Mouse (Mus musculus): Measurements from ENCODE around the gene Gm973. TPM values are rescaled to one million over a fixed set of nuclear protein-coding genes. Genes with fewer than 3 reads are reported as not detected.
A peak's percentile ranks its signal among the peaks of the same experiment; 100 is the strongest.

Gm973 gene
- polyA plus RNA-seq, 1 experiment from 2014 or later: 0.43 TPM

DNA sequence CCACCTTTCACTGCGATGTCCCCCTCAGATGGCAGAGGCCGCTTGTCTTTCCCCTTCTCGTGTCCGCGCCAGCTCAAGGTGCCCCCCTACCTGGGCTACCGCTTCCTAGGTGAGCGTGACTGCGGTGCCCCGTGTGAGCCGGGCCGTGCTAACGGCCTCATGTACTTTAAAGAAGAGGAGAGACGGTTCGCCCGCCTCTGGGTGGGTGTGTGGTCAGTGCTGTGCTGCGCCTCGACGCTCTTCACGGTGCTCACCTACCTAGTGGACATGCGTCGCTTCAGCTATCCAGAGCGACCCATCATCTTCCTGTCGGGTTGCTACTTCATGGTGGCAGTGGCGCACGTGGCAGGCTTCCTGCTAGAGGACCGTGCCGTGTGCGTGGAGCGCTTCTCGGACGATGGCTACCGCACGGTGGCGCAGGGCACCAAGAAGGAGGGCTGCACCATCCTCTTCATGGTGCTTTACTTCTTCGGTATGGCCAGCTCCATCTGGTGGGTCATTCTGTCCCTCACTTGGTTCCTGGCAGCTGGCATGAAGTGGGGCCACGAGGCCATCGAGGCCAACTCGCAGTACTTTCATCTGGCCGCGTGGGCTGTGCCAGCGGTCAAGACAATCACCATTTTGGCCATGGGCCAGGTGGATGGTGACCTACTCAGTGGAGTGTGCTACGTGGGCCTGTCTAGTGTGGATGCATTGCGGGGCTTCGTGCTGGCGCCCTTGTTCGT, 32.4 kb upstream of the Gm973 start:
- Histone ChIP-seq H3K4me3 (replicated peaks) (peak overlapping the region; percentile 80), H3K9ac (peak overlapping the region; percentile 87), H3K9me3 (no peaks in the 10 kb centered on the region), H3K27ac (peak overlapping the region; percentile 96), H3K4me1 (replicated peaks) (peaks cover 47% of the 10 kb centered on the region), H3K27me3 (replicated peaks) (no peaks in the 10 kb centered on the region), H3K4me2 (replicated peaks) (peak overlapping the region; percentile 94), H3K36me3 (no peaks in the 10 kb centered on the region)
- under 1% methylated on average over 46 of the region's 46 CpGs for WGBS
- ATAC-seq: peak; percentile 36; the same call in 1 of the 2 replicates

DNA sequence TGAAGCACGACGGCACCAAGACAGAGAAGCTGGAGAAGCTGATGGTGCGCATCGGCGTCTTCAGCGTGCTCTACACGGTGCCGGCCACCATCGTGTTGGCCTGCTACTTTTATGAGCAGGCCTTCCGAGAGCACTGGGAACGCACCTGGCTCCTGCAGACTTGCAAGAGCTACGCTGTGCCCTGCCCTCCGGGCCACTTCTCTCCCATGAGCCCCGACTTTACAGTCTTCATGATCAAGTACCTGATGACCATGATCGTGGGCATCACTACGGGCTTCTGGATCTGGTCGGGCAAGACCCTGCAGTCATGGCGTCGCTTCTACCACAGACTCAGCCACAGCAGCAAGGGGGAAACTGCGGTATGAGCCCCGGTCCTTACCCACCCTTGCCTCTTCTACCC, 31.8 kb upstream of the Gm973 start:
- Histone ChIP-seq H3K27ac (peak overlapping the region; percentile 5; the same call in 1 of the 2 replicates), H3K4me2 (replicated peaks) (peak overlapping the region; percentile 94), H3K36me3 (no peaks in the 10 kb centered on the region), H3K9ac (peak overlapping the region; percentile 87), H3K27me3 (replicated peaks) (no peaks in the 10 kb centered on the region), H3K4me3 (replicated peaks) (peak overlapping the region; percentile 80), H3K4me1 (replicated peaks) (peaks cover 53% of the 10 kb centered on the region), H3K9me3 (no peaks in the 10 kb centered on the region)
- WGBS: 8% methylated on average over 21 of the region's 21 CpGs
- ATAC-seq: no peak

DNA sequence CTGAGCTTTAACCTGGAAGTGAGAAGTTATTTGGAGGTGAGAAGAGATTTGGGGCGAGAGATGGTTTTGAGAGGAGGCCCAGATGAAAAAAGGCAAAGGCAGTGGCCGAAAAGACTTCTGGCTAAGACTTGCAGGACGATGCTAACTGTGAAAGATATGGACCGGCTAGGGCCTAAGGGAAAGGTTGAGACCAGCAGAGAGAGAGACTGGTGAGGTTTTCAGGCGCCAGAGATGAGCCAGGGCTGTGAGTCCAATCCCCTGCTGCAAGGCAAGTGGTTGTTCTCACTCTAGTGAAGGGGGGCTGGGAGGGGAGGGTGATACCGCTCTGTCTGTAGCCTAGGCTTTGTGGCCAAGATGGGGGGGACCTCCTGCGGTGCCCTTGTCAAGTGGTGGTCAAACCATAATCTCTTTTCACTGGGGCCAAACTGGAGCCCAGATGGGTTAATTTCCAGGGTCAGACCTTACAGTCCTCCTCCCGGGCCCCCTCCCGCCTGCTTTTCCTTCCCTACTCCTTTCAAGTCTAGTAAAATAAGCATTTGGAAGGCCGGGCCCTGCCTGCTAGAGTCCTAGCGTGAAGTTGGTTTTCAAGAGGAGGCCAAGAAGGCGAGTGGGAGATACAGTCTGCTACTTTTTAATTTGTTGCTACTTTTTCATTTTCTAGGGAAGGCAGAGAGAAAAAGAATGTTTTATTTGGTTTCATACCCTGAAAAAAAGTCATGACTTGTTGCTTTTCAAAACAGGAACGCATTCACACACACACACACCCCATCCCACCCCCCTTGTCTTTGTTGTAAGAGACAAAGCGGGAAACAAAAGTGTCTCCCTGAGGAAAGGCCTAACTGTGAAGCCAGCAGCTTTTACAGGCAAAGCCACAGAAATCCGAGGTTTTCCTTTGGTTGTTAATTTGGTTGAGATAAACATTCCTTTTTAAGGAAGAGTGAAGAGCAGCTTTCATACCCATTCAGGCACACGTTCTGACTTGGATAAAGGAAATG, 31.0 kb upstream of the Gm973 start:
- H3K4me3 ChIP-seq (replicated peaks): peak overlapping the region; percentile 80
- ATAC-seq: no peak
- peaks cover 54% of the 10 kb centered on the region for H3K4me1 ChIP-seq (replicated peaks)
- peak overlapping the region; percentile 94 for H3K4me2 ChIP-seq (replicated peaks)
- peak overlapping the region; percentile 87 for H3K9ac ChIP-seq
- peak overlapping the region; percentile 55 for H3K27ac ChIP-seq
- H3K9me3 ChIP-seq: no peaks in the 10 kb centered on the region
- H3K36me3 ChIP-seq: no peaks in the 10 kb centered on the region
- H3K27me3 ChIP-seq (replicated peaks): no peaks in the 10 kb centered on the region
- WGBS: 17% methylated on average over 16 of the region's 16 CpGs

DNA sequence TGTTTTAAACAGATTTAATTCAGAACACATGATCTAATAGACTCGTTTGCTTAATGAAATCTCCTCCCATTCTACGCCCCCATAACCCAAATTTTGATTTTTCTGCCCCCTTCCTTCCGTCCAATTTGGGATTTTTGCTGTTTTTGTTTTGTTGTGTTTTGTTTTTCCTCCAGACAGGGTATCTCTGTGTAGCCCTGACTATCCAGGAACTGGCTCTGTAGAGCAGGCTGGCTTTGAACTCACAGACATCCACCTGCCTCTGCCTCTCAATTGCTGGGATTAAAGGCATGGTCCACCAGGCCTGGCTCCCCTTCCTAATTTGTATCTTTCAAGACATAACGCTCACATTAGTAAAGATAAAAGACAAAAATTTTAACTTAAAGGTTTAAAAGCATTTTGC, 30.3 kb upstream of the Gm973 start:
- Histone ChIP-seq H3K4me2 (replicated peaks) (peak overlapping the region; percentile 94), H3K9me3 (no peaks in the 10 kb centered on the region), H3K4me1 (replicated peaks) (peaks cover 52% of the 10 kb centered on the region), H3K4me3 (replicated peaks) (peak overlapping the region; percentile 80), H3K27ac (no peak overlapping the region), H3K36me3 (no peaks in the 10 kb centered on the region), H3K9ac (no peak overlapping the region), H3K27me3 (replicated peaks) (no peaks in the 10 kb centered on the region)
- ATAC-seq: no peak
- 45% methylated on average over 4 of the region's 4 CpGs for WGBS

DNA sequence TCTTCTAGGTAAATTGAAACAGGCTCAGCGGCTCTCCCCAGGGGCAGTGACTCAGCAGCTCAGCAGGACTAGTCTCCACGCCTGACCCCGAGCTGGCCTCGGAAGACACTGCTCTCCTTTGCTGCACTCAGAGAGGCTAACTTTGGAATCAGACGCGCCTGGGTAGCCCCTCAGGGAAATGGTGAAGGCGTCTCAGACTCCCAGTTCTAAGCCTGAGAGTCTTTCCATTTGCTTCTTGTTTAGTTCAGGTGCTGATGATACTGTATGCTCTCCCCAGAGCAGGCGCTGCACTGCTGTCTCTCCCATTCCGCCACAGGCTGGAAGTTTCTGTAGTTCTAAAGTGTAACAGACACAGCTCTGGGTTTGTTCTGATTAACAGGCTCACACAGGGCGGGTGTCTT, 28.4 kb upstream of the Gm973 start:
- H3K4me1 ChIP-seq (replicated peaks): peaks cover 54% of the 10 kb centered on the region
- no peaks in the 10 kb centered on the region for H3K36me3 ChIP-seq
- WGBS: 9% methylated on average over 10 of the region's 10 CpGs
- peak overlapping the region; percentile 55 for H3K4me2 ChIP-seq (replicated peaks)
- H3K27me3 ChIP-seq (replicated peaks): no peaks in the 10 kb centered on the region
- H3K4me3 ChIP-seq (replicated peaks): peak overlapping the region; percentile 9; the same call in 1 of the 2 replicates
- peak overlapping the region; percentile 66 for H3K27ac ChIP-seq
- 0 out of 2 replicates have a peak, but pooled peaks have one; percentile 1 for ATAC-seq
- peak overlapping the region; percentile 4; the same call in 1 of the 2 replicates for H3K9ac ChIP-seq
- H3K9me3 ChIP-seq: no peaks in the 10 kb centered on the region

DNA sequence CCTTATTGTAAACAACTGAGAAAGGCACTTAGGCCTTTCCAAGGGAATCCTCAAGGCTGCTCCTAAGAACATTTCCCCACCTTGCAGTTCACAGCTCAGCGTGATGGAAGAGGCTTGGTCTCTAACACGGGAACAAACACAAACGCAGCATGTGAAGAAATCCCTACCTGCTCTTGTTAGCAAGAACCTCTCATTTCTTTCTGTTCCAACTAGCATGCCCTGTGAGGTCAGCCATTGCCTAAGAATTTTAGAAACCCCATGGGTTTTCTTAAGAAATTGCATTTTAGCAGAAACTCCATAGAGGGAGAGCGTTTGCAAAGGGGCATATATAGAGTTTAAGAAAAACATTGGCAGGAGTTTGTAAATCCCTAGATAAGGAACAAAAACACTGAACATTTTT, 27.6 kb upstream of the Gm973 start:
- no peak overlapping the region for H3K27ac ChIP-seq
- H3K4me1 ChIP-seq (replicated peaks): peaks cover 46% of the 10 kb centered on the region
- H3K9me3 ChIP-seq: no peaks in the 10 kb centered on the region
- no peaks in the 10 kb centered on the region for H3K36me3 ChIP-seq
- H3K27me3 ChIP-seq (replicated peaks): no peaks in the 10 kb centered on the region
- H3K4me3 ChIP-seq (replicated peaks): no peak overlapping the region
- no peak overlapping the region for H3K9ac ChIP-seq
- no peak overlapping the region for H3K4me2 ChIP-seq (replicated peaks)
- ATAC-seq: no peak
- WGBS: 28% methylated on average over 4 of the region's 4 CpGs

DNA sequence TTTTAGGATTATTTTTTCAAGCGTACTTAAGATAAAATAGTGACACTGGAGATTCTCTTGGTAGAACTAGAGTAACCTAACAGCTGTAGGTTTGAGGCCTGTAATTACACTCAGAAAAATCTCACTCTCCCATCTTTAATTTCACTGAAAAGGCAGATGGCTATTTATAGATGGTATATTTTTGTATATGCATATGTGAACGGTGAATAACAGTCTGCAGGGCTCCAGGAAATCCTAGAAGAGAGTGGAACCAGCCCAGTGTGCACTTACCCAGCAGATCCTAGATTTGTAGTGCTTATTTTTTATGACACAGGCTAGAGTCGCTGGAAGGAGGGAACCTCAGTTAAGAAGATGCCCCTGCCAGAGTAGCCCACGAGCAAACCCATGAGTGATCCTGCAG, 27.1 kb upstream of the Gm973 start:
- Histone ChIP-seq H3K27ac (no peak overlapping the region), H3K4me2 (replicated peaks) (no peak overlapping the region), H3K4me3 (replicated peaks) (no peak overlapping the region), H3K27me3 (replicated peaks) (no peaks in the 10 kb centered on the region), H3K4me1 (replicated peaks) (peaks cover 42% of the 10 kb centered on the region), H3K36me3 (no peaks in the 10 kb centered on the region), H3K9ac (no peak overlapping the region), H3K9me3 (no peaks in the 10 kb centered on the region)
- ATAC-seq: no peak
- 36% methylated on average over 4 of the region's 4 CpGs for WGBS

DNA sequence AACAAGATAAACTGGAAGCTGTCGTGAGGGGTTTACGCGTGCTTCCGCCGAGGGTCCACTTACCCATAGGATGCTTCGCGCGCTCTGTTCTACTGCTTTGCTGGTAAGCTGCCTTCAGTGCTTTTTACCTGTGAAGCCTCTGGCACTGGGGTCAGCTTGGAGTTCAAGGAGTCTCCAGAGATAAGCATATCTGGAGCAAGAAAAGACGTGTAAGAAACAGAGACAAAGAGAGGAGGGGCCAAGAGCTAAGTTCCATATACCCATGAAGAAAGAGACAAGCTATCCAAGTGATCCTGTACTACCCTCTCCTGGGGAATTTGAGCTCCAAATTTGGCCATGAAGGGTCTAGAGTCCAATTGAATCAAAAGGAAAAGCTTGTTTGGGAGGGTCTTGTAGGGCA, 24.5 kb upstream of the Gm973 start:
- WGBS: 75% methylated on average over 9 of the region's 9 CpGs
- Histone ChIP-seq H3K27ac (no peak overlapping the region), H3K36me3 (no peaks in the 10 kb centered on the region), H3K4me1 (replicated peaks) (peaks cover 26% of the 10 kb centered on the region), H3K4me2 (replicated peaks) (no peak overlapping the region), H3K4me3 (replicated peaks) (no peak overlapping the region), H3K9ac (no peak overlapping the region), H3K9me3 (no peaks in the 10 kb centered on the region), H3K27me3 (replicated peaks) (no peaks in the 10 kb centered on the region)
- ATAC-seq: 0 out of 2 replicates have a peak, but pooled peaks have one; percentile 24

DNA sequence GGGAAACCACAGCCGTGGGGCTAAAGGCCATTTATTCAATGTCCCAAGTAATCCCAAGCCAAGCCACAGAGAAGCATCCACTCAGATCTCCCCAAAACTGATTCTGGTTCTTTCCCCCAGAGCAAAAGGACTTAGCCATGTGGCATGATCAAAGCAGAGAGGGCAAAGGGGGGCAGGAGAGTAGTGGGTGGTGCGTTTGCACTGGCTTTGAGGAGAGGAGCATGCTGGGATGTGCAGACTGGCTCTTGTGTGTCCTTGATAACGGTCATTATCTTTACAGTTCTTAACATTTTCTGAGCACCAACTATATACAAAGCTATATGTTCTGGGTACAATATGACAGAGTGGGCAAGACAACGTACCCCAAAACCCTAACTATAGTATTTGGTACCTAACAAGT, 23.6 kb upstream of the Gm973 start:
- H3K4me1 ChIP-seq (replicated peaks): peaks cover 20% of the 10 kb centered on the region
- H3K36me3 ChIP-seq: no peaks in the 10 kb centered on the region
- WGBS: 75% methylated on average over 4 of the region's 4 CpGs
- no peaks in the 10 kb centered on the region for H3K27me3 ChIP-seq (replicated peaks)
- H3K4me3 ChIP-seq (replicated peaks): no peak overlapping the region
- no peak overlapping the region for H3K9ac ChIP-seq
- H3K27ac ChIP-seq: no peak overlapping the region
- no peak for ATAC-seq
- no peak overlapping the region for H3K4me2 ChIP-seq (replicated peaks)
- H3K9me3 ChIP-seq: no peaks in the 10 kb centered on the region

DNA sequence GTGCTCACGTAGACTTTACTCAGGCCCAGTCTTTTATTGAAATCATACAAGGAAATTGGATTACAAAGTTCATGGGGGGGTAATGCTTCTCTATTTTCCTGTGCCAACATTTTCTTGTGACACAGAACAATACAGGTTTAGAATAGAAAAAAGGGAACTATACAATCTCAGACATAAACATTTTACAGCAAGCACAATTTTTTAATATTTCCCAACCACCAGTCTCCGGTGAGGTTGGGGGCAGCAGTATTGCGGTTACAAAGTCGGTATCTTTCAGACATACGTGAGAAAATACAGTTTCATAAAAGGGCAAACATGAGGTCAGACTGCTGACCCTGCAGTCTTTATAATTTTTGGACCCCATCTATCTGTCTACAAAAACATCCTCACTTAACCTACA, 20.1 kb upstream of the Gm973 start:
- Histone ChIP-seq H3K27ac (no peak overlapping the region), H3K27me3 (replicated peaks) (no peaks in the 10 kb centered on the region), H3K36me3 (no peaks in the 10 kb centered on the region), H3K4me2 (replicated peaks) (no peak overlapping the region), H3K9me3 (no peaks in the 10 kb centered on the region), H3K4me3 (replicated peaks) (no peak overlapping the region), H3K9ac (no peak overlapping the region), H3K4me1 (replicated peaks) (0 out of 2 replicates have a peak, but pooled peaks cover 4% of the 10 kb centered on the region)
- WGBS: 91% methylated on average over 5 of the region's 5 CpGs
- ATAC-seq: no peak

DNA sequence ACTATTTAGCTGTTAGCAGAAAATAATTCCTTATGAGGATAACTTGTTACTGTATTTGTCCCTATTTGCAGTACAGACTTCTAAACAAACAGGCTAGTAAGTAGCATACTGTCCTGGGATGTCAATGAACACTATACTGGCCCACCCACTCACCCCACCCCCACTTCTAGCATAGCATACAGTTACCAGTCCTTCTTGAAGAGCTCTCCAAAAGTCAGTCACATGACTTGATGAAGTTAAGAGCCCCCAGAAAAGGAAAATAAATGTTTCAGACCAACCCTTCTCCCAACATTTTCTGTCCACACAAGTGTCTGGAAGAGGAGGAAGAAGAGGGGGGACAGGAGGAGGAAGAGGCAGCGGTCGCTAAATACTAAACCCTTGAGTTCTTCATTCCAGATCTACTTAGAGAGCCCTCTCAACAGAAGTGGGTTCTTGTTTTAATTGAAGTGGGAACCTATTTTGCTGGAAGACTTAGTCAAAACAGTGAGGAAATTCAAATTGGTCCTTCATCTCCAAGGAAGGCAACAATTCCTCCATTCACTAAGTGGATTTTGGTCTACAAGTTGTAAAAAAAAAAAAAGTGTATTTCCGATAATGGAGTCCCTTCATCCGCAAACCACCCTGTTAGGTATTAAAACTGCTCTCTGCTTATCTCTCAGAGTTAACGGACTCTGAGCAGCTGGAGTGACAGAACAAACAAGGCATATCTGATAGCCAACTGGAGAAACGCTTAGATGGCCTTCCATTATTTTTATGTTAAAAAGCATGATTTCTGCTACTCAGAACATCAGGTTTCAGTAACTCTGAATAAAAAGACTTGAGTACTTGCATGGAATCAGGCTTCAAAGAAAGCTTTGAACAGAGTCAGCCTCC, 18.1 kb upstream of the Gm973 start:
- Histone ChIP-seq H3K4me1 (replicated peaks) (no peaks in the 10 kb centered on the region), H3K27ac (no peak overlapping the region), H3K9me3 (no peaks in the 10 kb centered on the region), H3K4me3 (replicated peaks) (no peak overlapping the region), H3K4me2 (replicated peaks) (no peak overlapping the region), H3K36me3 (no peaks in the 10 kb centered on the region), H3K9ac (no peak overlapping the region), H3K27me3 (replicated peaks) (no peaks in the 10 kb centered on the region)
- 62% methylated on average over 6 of the region's 6 CpGs for WGBS
- ATAC-seq: peak; percentile 70; the same call in 1 of the 2 replicates

Measured in intestine, embryonic 15.5 days (tissue).